Mouse (Mus musculus) thymus, adult 2 months (tissue): ENCODE measurements at regions not wholly inside any gene's neighbourhood (a gene's known extent, or its start where the extent isn't known, plus 50 kb on each side); places are given as distances from the start of the nearest gene placed in this dataset.

Experiments used
- CTCF ChIP-seq: fragments of 200-500 bp; IDR thresholded peaks from 2 replicates; pipeline ENCODE4 v1.5.1; 2012; ENCODE audit warnings: mild to moderate bottlenecking, control low read depth, low read length, moderate library complexity, borderline replicate concordance; ENCODE audit not compliant: control insufficient read depth, poor library complexity, insufficient read depth; ENCODE audit errors: extremely low read depth
- POLR2A ChIP-seq: fragments of 200-500 bp; IDR thresholded peaks from 2 replicates; pipeline ENCODE4 v1.6.1; 2012; ENCODE audit warnings: mild to moderate bottlenecking, low read length, control low read depth, moderate library complexity; ENCODE audit not compliant: control insufficient read depth, poor library complexity, insufficient read depth; ENCODE audit errors: extremely low read depth

DNA sequence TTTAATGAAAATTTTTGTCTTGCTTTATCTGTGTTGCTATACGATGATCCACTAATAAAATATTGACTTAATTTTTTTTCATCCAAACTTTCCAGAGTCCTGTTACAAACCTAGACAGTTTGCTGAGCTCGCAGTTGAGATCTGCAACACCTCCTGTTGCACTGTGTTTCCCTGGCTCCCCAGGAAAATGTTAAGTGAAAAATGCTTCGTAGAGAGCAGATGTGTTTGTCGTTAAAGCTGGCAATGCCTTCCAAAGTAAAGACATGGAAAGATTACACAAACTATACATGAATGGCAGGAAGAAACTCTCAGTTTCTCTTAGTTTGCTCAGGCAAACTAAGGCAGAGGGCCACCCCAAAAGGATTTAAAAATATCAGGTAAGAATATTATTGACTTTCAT is 389.9 kb downstream of the Klf5 start:
- no peak for TF ChIP-seq POLR2A
- TF ChIP-seq CTCF, result no peak
